Mouse (Mus musculus): Measurements from ENCODE around the gene Ube2i. TPM values are rescaled to one million over a fixed set of nuclear protein-coding genes. Genes with fewer than 3 reads are reported as not detected.
A peak's percentile ranks its signal among the peaks of the same experiment; 100 is the strongest.
"Not testable (repeated sequence)": the region's sequence is repeated elsewhere in the genome, so short reads cannot be mapped to it uniquely, and the experiment has no call there.

Gene Ube2i
- polyA plus RNA-seq, 1 experiment from 2014 or later: 501 TPM

- Histone ChIP-seq H3K4me3 (replicated peaks; ENCODE audit: low read depth, low read length) (no peak overlapping the region), H3K4me2 (ENCODE audit: low read length) (no peak overlapping the region), H3K4me1 (replicated peaks; ENCODE audit: insufficient read depth, low read length) (peaks cover 8% of the 10 kb centered on the region), H3K27ac (no peak overlapping the region), H3K9me3 (replicated peaks; ENCODE audit: low read length) (no peaks in the 10 kb centered on the region), H3K27me3 (ENCODE audit: insufficient read depth, low read length) (no peaks in the 10 kb centered on the region), H3K9ac (ENCODE audit: low read depth, low read length) (no peak overlapping the region), H3K36me3 (ENCODE audit: insufficient read depth, low read length) (peaks cover 17% of the 10 kb centered on the region)
- no peak for TF ChIP-seq CTCF (IDR thresholded peaks at IDR 0.05; ENCODE audit: low read depth)
- WGBS: 75% methylated on average over 16 of the region's 16 CpGs
- DNase-seq (ENCODE audit: low spot score) (no peak), ATAC-seq (replicated peaks; ENCODE audit: low FRiP score, low read depth) (no peak)
Observed at GRCm38 (mm10) chr17:25244239-25244638, 30.2 kb downstream of the Ube2i start.

- Histone ChIP-seq H3K27ac (no peak overlapping the region), H3K4me3 (replicated peaks; ENCODE audit: low read depth, low read length) (no peak overlapping the region), H3K9ac (ENCODE audit: low read depth, low read length) (no peak overlapping the region), H3K27me3 (ENCODE audit: insufficient read depth, low read length) (no peaks in the 10 kb centered on the region), H3K9me3 (replicated peaks; ENCODE audit: low read length) (no peaks in the 10 kb centered on the region), H3K36me3 (ENCODE audit: insufficient read depth, low read length) (peaks cover 17% of the 10 kb centered on the region), H3K4me2 (ENCODE audit: low read length) (no peak overlapping the region), H3K4me1 (replicated peaks; ENCODE audit: insufficient read depth, low read length) (peaks cover 11% of the 10 kb centered on the region)
- peak; percentile 40; the same call in 1 of the 2 replicates for TF ChIP-seq CTCF (IDR thresholded peaks at IDR 0.05; ENCODE audit: low read depth)
- 87% methylated on average over 11 of the region's 11 CpGs for WGBS
- no peak for ATAC-seq (replicated peaks; ENCODE audit: low FRiP score, low read depth)
- no peak for DNase-seq (ENCODE audit: low spot score)
Observed at GRCm38 (mm10) chr17:25243131-25243780, 31.2 kb downstream of the Ube2i start.

DNA sequence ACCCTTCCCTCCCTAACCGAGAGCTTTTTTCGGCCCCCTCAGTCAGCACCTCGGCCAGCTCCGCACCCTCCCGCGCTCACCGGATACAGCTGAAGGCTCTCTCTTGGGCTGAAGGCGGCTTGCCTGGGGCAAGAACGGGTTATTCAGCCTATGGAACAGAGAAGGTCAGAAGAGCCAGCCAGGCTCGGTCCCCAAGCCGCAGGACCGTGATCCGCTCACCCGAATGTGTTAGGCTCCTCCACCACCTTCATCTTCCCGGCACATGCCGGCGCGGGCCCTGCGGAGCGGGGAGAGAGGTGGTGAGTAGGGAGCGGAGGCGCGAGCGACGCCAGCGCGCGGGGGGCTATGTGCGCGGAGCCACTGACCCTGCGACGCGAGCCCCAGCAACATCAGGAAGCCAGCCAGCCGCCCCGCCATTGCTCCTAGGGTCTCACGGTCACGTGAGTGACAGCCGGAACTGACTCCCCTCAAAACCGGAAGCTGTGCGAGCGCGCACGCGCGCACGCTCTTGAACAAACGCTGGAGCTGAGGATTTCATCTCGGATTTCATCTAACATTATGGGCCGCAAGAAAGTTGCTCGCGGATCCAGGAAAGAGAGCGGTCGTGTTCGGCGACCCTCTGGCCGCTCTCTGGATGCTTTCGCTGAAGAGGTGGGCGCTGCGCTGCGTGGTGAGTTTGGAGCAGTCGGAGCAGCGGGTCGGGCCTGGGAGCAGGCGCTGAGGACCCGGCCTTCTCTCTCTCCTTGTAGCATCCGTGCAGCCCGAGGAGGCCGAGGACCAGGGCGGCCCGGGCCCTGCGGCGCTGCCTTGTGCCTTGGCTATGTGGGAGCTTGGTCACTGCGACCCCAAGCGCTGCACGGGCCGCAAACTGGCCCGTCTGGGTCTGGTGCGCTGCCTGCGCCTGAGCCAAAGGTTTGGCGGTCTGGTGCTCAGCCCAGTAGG, 34.5 kb downstream of the Ube2i start, which contains the start of the genes Gnptg and Tsr3:
Gene Gnptg (minus strand): TSS at position 430 of the 942 bp plus-strand sequence.
Gene Tsr3 (plus strand): TSS at position 476 of the 942 bp plus-strand sequence.
- Histone ChIP-seq H3K9ac (ENCODE audit: low read depth, low read length) (peak within 1 kb of the TSS; percentile 76), H3K9me3 (replicated peaks; ENCODE audit: low read length) (no peaks in the 10 kb centered on the region), H3K4me1 (replicated peaks; ENCODE audit: insufficient read depth, low read length) (peaks cover 11% of the 10 kb centered on the region), H3K27ac (peak within 1 kb of the TSS; percentile 81), H3K4me2 (ENCODE audit: low read length) (peak within 1 kb of the TSS; percentile 79), H3K36me3 (ENCODE audit: insufficient read depth, low read length) (peaks cover 25% of the 10 kb centered on the region), H3K4me3 (replicated peaks; ENCODE audit: low read depth, low read length) (peak within 1 kb of the TSS; percentile 89), H3K27me3 (ENCODE audit: insufficient read depth, low read length) (no peaks in the 10 kb centered on the region)
- TF ChIP-seq CTCF (IDR thresholded peaks at IDR 0.05; ENCODE audit: low read depth): 0 out of 2 replicates have a peak, but pooled peaks have one; percentile 1
- DNase-seq (ENCODE audit: low spot score) (peak; percentile 94), ATAC-seq (replicated peaks; ENCODE audit: low FRiP score, low read depth) (peak; percentile 78)
- 0% methylated on average over 78 of the region's 80 CpGs for WGBS

GRCm38 (mm10) chr17:25235635-25236034, 38.8 kb downstream of the Ube2i start:
- DNase-seq (ENCODE audit: low spot score): no peak
- no peak for TF ChIP-seq CTCF (IDR thresholded peaks at IDR 0.05; ENCODE audit: low read depth)
- Histone ChIP-seq H3K9me3 (replicated peaks; ENCODE audit: low read length) (no peaks in the 10 kb centered on the region), H3K36me3 (ENCODE audit: insufficient read depth, low read length) (peaks cover 14% of the 10 kb centered on the region), H3K4me3 (replicated peaks; ENCODE audit: low read depth, low read length) (no peak overlapping the region), H3K4me2 (ENCODE audit: low read length) (no peak overlapping the region), H3K27me3 (ENCODE audit: insufficient read depth, low read length) (no peaks in the 10 kb centered on the region), H3K4me1 (replicated peaks; ENCODE audit: insufficient read depth, low read length) (peaks cover 6% of the 10 kb centered on the region; the same call in 1 of the 2 replicates), H3K9ac (ENCODE audit: low read depth, low read length) (no peak overlapping the region), H3K27ac (no peak overlapping the region)
- no peak for ATAC-seq (replicated peaks; ENCODE audit: low FRiP score, low read depth)
- 85% methylated on average over 9 of the region's 9 CpGs for WGBS

DNA sequence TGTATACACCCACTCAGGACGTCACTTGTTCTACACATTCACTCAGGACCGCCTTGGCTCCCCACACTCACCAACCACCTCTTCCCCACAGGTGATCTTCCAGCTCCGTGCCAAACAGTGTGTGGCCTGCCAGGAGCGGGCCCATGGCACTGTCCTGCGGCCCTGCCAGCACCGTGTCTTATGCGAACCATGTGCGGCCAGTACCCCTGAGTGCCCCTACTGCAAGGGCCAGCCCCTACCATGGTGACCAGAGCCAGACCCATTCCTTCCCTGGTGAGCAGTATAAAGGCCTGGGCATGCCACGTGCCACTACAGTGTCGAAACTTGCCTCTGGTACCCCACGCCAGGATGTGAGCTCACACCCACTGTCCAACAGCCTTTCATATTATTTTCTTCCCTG, 42.8 kb downstream of the Ube2i start:
- not testable (repeated sequence) for H3K4me3 ChIP-seq (replicated peaks; ENCODE audit: low read depth, low read length); H3K9me3 ChIP-seq (replicated peaks; ENCODE audit: low read length); H3K27ac ChIP-seq; DNase-seq (ENCODE audit: low spot score); H3K27me3 ChIP-seq (ENCODE audit: insufficient read depth, low read length); H3K4me1 ChIP-seq (replicated peaks; ENCODE audit: insufficient read depth, low read length); H3K4me2 ChIP-seq (ENCODE audit: low read length); H3K9ac ChIP-seq (ENCODE audit: low read depth, low read length)
- 0 out of 2 replicates have a peak, but pooled peaks have one; percentile 19 for ATAC-seq (replicated peaks; ENCODE audit: low FRiP score, low read depth)
- peaks cover 30% of the 10 kb centered on the region for H3K36me3 ChIP-seq (ENCODE audit: insufficient read depth, low read length)
- 93% methylated on average over 3 of the region's 11 CpGs for WGBS

DNA sequence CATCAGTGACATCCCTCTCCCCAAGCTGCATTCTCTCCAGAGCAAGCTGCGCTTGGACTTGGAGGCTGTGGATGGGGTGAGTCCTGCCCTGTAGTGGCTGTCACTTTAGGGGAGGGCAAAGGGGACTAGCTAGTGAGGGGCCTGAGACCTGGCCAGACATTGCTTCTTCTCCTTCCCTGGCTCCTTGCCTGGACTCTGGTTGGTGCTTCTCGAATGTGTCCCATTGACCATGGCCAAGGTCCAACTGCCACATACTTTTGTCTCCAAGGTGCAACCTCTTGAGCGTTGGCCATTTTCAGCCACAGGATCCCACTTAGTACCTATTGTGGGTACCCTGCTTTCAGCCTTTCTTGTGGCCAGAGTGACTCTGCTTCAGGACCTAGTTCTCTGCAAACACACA, 43.7 kb downstream of the Ube2i start:
- Histone ChIP-seq H3K4me2 (ENCODE audit: low read length) (no peak overlapping the region), H3K9me3 (replicated peaks; ENCODE audit: low read length) (no peaks in the 10 kb centered on the region), H3K9ac (ENCODE audit: low read depth, low read length) (no peak overlapping the region), H3K4me1 (replicated peaks; ENCODE audit: insufficient read depth, low read length) (no peaks in the 10 kb centered on the region), H3K27ac (no peak overlapping the region), H3K36me3 (ENCODE audit: insufficient read depth, low read length) (peaks cover 28% of the 10 kb centered on the region), H3K27me3 (ENCODE audit: insufficient read depth, low read length) (no peaks in the 10 kb centered on the region), H3K4me3 (replicated peaks; ENCODE audit: low read depth, low read length) (no peak overlapping the region)
- ATAC-seq (replicated peaks; ENCODE audit: low FRiP score, low read depth): no peak
- no peak for DNase-seq (ENCODE audit: low spot score)
- 97% methylated on average over 3 of the region's 3 CpGs for WGBS
- no peak for TF ChIP-seq CTCF (IDR thresholded peaks at IDR 0.05; ENCODE audit: low read depth)

GRCm38 (mm10) chr17:25230014-25230655, 44.3 kb downstream of the Ube2i start:
- not testable (repeated sequence) for H3K9me3 ChIP-seq (replicated peaks; ENCODE audit: low read length); H3K4me1 ChIP-seq (replicated peaks; ENCODE audit: insufficient read depth, low read length); H3K27me3 ChIP-seq (ENCODE audit: insufficient read depth, low read length); H3K27ac ChIP-seq; H3K4me2 ChIP-seq (ENCODE audit: low read length); DNase-seq (ENCODE audit: low spot score); H3K4me3 ChIP-seq (replicated peaks; ENCODE audit: low read depth, low read length); H3K9ac ChIP-seq (ENCODE audit: low read depth, low read length)
- H3K36me3 ChIP-seq (ENCODE audit: insufficient read depth, low read length): peaks cover 24% of the 10 kb centered on the region; the same call in 1 of the 2 replicates
- peak; percentile 73 for ATAC-seq (replicated peaks; ENCODE audit: low FRiP score, low read depth)
- 72% methylated on average over 12 of the region's 17 CpGs for WGBS
